Mouse (Mus musculus): ENCODE results near the gene Asah2.
A peak's percentile ranks its signal among the peaks of the same experiment; 100 is the strongest.
"Not testable (repeated sequence)": the region's sequence is repeated elsewhere in the genome, so short reads cannot be mapped to it uniquely, and the experiment has no call there.

Asah2 gene

GRCm38 (mm10) chr19:32107771-32108306 lies at the start of gene Asah2:
Gene Asah2, minus strand, starts transcription at chr19:32108211.
- peak; percentile 60 for DNase-seq (ENCODE audit: low spot score)

DNA sequence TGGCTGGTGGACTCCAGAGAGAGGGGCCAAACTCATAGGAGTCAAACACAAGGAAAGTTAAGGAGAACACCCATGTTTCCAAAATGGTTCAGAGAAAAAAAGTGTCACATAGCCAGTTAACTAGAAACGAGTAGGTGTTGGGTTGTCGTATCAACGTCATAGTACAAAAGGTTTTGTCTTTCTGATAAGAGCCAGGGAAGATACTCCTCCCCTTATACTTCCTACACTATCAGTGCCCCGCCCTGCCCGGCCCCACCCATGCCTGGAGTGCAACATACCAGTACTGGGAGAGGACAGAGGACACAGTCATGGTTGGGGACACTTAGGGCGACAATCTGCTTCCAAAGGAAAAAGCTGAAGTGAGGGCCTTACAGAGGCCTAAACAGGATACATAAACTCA lies 49.0 kb upstream of the Asah2 start:
- DNase-seq (ENCODE audit: low spot score) = no peak

GRCm38 (mm10) chr19:32152529-32152928 lies 44.5 kb upstream of the Asah2 start:
- no peak for DNase-seq (ENCODE audit: low spot score)

DNA sequence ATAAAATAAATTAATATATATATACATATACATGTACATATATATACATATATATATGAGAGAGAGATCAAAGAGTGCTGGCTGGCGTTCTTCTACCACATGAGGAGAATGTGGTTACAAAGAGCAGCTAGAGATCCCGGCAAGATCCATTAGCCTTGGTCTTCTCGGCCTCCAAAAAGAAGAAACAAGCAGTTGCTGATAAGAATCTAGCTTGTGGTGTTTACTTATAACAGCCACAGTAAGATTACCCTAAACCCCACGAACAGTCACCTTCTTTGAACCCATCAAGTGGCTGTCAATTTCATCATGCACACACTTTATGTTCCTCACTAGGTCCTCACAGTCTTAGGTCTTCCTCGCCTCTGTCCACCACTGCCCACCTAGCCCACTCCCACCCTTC lies 40.7 kb upstream of the Asah2 start:
- DNase-seq (ENCODE audit: low spot score) = no peak

- DNase-seq (ENCODE audit: low spot score) = no peak
Measured at GRCm38 (mm10) chr19:32142383-32142782, 34.4 kb upstream of the Asah2 start.

- no peak for DNase-seq (ENCODE audit: low spot score)
Measured at GRCm38 (mm10) chr19:32138361-32139088, 30.5 kb upstream of the Asah2 start.

- no peak for DNase-seq (ENCODE audit: low spot score)
Measured at GRCm38 (mm10) chr19:32137904-32138303, 29.9 kb upstream of the Asah2 start.

- no peak for DNase-seq (ENCODE audit: low spot score)
Measured at GRCm38 (mm10) chr19:32136888-32137625, 29.0 kb upstream of the Asah2 start.

DNA sequence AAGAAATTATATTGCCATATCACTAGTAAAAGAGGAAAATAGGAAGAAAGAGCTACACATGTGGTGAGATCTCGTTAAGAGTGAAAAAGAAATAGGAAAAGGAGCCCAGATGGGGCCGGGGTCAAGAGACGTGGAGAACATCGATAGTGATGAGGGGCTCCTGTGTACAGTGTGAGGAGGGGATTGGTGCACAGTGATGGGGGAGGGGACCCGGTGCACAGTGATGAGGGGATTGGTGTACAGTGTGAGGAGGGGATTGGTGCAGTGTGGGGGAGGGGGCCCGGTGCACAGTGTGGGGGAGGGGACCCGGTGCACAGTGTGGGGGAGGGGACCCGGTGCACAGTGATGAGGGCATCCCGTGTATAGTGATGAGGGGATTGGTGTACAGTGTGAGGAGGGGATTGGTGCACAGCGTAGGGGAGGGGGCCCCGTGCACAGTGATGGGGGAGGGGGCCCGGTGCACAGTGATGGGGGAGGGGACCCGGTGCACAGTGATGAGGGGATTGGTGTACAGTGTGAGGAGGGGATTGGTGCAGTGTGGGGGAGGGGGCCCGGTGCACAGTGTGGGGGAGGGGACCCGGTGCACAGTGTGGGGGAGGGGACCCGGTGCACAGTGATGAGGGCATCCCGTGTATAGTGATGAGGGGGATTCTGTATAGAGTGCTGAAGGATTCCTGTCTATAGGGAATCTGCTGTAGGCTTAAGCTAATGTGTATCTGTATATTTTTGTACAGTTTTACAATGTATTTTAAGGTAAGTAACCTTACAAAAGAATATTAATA lies 23.9 kb upstream of the Asah2 start:
- DNase-seq (ENCODE audit: low spot score) = not testable (repeated sequence)

DNA sequence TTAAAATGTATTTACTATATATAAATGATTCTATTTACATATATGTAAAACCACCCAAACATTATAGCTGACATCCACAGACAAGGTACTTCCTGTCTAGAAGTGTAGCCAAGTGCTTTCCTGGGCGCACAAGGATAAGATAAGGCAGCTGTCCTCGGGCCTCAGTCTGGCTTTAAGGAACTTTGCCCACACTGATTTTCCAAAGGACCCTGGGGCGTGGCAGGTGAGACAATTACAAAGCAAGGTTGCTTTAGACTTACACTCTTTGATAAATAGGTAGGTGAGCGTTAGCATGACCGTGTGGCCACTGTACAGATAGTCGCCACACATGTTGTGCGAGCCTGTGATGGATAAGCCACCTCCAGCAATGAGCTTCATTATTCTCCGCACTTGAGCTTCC lies 21.3 kb upstream of the Asah2 start:
- DNase-seq (ENCODE audit: low spot score) = no peak

GRCm38 (mm10) chr19:32127180-32127850 lies 19.3 kb upstream of the Asah2 start:
- DNase-seq (ENCODE audit: low spot score) = no peak

GRCm38 (mm10) chr19:32124155-32124554 lies 16.1 kb upstream of the Asah2 start:
- no peak for DNase-seq (ENCODE audit: low spot score)

GRCm38 (mm10) chr19:32123196-32123595 lies 15.2 kb upstream of the Asah2 start:
- DNase-seq (ENCODE audit: low spot score) = no peak

DNA sequence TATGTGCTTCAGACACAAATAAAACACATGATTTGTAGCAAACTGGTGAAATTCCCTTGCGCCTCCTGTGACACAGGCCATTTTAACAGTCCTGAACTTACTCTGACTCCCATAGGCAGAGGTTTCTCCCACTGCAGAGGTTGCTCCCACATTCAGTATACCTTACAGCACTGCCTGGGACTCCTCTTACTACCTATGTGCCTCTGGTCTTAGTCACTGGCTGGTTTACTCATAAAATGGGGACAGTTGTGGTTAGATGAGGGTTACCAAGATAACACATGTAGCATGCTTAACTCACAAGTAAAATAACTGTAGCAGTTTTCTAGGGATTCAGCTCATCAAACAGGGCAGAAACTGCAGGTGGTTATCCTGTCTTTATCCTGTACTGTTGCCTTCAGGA lies 12.8 kb upstream of the Asah2 start:
- no peak for DNase-seq (ENCODE audit: low spot score)

GRCm38 (mm10) chr19:32119666-32120065 lies 11.7 kb upstream of the Asah2 start:
- no peak for DNase-seq (ENCODE audit: low spot score)

DNA sequence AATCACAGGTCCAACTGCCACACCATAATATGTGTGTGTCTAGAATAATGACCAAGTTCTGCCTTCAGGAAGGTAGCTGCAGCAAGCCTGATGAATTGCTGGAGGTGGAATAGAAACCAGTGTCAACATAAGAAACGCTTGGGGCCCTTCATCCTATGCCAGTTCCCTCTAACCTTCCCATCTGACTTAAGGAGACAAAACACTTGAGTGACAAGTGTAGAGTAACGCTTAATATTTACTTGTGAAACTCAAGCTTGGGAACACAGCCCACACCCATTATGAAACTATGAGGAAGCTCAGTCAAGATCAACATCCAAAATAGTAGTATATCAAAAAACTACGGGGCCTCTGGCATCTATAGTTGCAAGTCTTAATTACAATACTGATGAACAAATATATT lies 10.5 kb upstream of the Asah2 start:
- no peak for DNase-seq (ENCODE audit: low spot score)

GRCm38 (mm10) chr19:32117484-32118018 lies 9.5 kb upstream of the Asah2 start:
- DNase-seq (ENCODE audit: low spot score) = no peak

DNA sequence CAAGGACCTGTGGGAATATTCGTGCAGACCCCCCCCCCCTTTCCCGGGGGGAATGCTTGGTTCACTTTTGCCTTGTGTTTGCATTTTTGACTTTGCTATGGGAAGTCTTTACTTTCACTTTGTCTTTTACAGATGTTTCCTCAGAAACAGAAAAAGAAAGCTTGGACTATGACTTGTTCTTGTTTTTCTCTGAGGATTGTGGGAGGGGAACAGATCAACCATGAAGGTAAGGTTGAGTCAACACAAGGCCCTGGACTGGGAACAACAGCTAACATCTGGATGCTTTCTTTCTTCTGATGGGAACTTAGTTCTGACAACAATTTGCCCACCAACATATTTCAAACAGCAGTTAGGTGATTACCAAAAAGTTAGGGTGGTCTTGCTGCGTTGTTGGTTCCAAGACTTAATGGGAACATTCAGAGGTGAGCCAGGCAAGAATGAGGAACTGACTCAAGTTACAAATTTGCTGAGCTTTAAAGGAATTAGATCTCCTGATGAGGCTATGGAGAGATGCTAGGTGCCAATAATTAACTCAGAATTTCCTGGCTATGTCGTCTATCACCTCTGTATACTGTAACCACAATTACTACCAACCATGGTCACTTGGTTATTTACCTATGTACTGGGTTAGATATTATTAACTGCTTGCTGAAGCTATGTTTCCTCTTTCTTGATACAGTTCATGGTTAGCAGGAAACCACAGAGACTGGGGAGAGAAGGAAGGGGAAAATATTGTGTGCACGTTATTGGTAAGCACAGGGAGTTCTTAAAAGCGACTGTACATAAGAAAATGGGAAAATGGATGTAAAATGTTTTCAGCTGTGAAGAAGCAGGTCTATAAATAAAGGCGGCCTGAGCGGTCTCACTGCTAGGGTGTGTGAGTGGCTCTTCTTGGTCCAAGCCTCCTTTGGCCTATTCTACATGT lies 4.1 kb upstream of the Asah2 start:
- no peak for DNase-seq (ENCODE audit: low spot score)

DNA sequence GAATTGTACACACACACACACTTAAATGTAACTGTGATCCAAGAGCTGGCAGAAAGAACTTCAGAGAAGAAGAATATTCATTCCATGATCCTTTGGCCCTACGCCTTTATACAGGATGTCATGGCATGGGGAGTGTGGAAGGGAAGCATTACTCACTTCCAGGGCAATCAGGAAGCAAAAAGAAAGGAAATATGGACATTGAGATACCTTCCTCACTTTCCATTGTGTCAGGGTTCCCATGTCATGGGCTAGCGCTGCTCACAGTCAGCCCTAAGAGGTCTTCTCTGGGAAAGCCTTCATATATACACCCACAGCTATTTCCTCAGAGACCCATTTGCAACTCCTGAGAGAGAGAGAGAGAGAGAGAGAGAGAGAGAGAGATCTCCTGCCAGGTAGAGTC lies 1.3 kb downstream of the Asah2 start:
- no peak for DNase-seq (ENCODE audit: low spot score)

DNA sequence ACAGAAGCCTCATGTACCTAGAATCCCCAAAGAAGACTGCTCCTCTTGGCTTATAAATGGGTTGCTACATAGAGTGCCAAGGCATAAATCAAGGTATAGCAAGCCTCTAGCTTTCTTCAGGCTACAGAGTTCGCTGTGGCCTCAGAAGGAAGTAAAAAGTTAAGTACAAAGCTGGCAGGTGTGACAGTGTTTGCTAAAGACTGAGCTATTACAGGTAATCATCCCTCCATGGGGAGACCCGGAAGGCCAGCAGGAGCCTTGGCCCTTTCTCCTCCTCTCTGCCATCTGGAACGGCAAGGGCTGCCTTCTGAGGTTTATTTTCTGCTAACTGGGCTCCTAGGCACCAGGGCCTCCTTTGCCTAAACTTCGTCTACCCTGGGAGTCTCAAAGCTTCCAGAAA lies 3.8 kb downstream of the Asah2 start:
- DNase-seq (ENCODE audit: low spot score) = no peak

- no peak for DNase-seq (ENCODE audit: low spot score)
Measured at GRCm38 (mm10) chr19:32102976-32103300, 5.1 kb downstream of the Asah2 start.

All from ovary, postnatal 14 days (tissue).